Mouse (Mus musculus) urinary bladder, postnatal 25 days (tissue): ENCODE data around the gene Phactr2.

Source experiments
- DNase-seq: peaks from one replicate; pipeline ENCODE4 v3.0.0; 2022; ENCODE audit warnings: low spot score

Phactr2 gene

DNA sequence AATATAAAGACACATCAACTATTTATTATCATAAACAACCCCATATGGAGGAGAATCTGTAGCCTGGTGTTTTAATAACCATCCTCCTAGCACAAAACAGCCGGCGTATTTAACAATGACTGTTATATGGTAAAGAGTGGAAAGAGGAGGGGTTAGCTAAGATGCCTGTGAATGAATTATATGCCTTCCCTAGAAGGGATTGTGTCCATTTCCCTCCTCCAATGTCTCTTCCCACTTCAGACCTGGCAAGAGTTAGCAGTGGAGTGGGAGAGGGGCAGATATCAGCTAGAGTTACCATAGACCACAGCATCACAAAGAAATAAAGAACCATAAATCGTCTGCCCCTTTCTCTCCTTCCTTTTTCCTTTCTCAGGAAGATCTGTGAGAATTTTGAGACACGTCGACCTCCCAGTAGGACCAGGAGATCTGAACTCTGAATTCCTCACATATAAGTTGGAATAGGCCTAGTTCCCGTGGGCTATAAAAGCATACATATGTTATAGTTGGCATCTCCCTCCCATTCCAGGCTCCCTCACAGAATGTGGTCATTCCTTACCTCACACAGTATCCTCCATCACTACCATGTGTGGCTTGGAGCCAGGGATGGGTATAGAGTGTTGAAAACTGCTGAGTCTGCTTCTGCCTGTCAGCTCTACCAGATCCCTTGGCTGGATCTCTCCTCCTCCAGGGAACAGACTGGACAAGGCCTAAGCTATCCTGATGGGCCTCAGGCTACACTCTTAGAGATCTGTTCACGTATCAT, 25.7 kb downstream of the Phactr2 start:
- no peak for DNase-seq

DNA sequence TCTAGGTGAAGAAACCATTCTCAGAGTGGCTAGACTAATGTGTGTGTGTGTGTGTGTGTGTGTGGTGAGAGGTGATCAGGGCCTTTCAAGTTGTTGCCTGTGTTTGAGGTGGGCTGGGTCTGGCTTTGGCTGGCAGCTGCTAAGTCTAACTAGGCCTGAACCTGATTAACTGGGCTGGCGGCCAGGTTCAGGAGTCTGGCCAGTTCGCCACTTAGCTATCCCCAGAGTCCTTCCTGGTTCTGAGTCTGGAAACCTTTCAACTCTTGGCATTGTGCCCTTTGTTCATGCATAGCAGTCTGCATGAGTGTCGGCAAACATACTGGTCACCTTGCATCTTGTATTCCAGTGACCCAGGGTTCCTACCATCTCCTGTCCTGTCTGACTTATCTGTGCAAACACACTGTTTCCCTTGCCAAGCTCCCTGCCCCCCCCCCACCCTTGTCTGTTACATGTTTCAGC, 27.4 kb downstream of the Phactr2 start:
- peak; percentile 59 for DNase-seq

GRCm38 (mm10) chr10:13444257-13444656, 30.0 kb downstream of the Phactr2 start:
- no peak for DNase-seq

DNA sequence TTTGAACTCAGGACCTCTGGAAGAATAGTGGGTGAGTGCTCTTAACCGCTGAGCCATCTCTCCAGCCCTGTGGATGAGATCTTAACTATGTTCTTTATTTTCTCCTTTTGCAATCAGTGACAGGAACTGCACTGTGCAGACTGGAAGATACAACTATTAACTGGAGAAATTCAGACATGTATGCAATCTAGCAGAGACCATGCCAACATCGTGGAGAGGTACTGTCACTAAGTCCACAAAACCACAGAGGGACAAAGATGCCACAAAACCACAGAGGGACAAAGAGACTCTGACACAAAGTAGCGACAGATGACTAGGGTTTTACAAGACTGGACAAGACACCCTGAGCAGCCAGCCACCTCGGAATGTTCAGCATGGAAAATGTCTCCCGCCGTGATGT, 30.6 kb downstream of the Phactr2 start:
- no peak for DNase-seq

DNA sequence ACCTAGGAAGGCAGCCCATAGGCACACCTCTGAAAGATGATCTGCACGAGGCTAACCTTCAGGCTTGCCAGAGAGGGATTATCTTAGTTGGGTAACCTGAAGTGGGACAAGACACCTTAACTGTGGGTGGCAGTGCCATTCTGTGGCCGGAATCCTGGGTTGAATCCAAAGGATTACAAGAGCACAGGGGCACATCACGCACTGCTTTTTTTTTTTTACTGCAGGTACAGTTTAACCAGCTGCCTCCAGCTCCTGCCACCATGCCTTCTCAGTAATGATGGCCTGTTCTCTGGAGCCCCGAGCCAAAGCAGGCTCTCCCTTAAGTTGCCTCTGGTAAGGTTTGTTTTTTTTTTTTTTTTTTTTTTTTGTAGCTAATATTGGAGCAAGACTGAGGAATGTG, 33.9 kb downstream of the Phactr2 start:
- no peak for DNase-seq

DNA sequence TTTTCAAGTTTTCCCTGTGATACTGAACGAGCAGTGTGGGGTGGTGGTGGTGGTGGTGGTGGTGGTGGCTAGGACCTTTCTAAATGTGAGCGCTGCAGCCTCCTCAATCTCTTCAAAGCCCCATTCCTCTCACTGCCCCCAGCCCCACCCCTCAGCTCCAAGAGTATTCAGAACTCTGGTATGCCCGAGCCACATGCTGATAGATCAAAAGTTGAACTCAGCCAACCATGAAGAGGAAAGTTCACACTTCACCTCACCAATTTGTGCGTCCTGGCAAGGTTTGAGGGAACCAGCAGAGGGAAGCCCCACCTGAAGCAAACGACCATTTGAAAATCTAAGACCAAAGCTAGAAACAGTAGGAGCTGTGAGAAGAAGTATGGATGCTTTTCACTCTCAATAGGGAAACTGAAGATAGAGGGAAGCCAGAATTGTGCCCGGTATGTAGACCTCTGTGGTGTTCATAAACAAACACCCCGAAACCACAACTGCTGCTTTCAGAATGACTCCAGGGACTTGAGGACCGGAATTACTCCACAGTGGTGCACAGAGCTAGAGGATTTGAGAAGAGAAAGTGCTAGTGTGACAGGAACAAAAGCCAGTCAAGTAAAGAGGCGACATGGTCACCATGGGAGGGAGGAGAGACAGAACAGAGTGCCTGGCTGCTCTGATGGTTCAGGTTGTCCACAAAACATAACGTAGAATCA, 35.9 kb downstream of the Phactr2 start:
- DNase-seq, result no peak

GRCm38 (mm10) chr10:13437011-13437410, 37.2 kb downstream of the Phactr2 start:
- DNase-seq, result no peak

- no peak for DNase-seq
These were observed 41.2 kb downstream of the Phactr2 start for GRCm38 (mm10) chr10:13433016-13433415.

GRCm38 (mm10) chr10:13431641-13432540, 42.3 kb downstream of the Phactr2 start:
- DNase-seq, result no peak

DNA sequence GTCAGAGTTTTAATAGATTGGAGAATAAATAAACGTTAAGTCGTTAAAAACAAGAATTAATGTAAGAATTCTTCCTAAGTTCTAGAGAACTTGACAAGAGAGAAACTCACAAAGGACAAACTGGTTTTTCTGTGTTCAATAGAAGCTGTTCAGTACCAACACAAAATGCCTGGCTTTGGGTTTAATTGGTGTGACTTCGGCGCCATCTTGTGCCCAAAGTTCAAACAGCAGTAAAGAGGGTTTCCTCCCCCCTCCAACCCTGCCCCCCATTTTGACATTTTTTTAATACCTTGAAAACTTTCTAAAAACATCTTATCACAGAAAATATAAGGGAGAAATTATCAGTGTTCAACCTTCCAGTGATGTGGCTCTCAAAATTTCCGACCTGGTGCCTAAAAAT, 44.4 kb downstream of the Phactr2 start:
- DNase-seq, result peak; percentile 51

- DNase-seq, result no peak
These were observed 45.0 kb downstream of the Phactr2 start for GRCm38 (mm10) chr10:13429240-13429639.

GRCm38 (mm10) chr10:13428536-13428935, 45.7 kb downstream of the Phactr2 start:
- DNase-seq, result no peak

DNA sequence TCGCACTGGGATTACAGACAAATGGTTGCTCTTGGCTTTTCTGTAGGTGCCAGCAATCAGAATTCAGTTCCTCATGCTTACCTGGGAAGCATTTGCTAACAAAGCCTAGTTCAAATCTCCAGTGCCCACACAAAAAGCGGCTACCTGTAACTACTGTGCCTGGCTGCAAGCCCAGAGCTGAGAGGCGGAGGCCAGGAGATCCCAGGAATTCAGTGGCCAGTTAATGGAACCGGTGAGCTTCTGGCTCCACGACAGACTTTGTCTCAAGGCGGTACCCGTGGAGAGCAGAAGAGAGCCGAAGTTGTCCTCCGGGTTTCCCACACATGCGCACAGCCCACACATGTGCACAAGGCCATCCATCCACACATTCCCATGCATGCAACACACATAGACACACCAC, 46.6 kb downstream of the Phactr2 start:
- no peak for DNase-seq

GRCm38 (mm10) chr10:13425198-13425597, 49.0 kb downstream of the Phactr2 start:
- no peak for DNase-seq

DNA sequence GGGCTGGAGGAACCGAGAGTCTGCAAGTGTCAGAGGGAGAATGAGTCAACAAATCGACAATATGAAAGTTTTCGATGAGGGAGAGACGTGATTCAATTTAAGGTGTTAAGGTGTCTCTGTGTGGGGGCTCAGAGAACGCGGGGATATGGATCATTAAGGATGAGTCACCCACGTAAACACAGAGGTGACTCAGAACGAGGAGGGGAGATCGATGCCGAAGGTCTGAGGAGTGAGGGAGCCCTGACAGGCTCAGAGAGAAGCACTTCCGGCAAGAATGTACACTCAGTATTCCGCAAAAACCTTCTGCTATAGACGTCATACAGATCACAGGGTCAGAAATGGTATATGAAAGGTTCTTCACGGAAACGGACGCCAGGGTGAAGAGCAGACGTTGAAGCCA, 49.7 kb downstream of the Phactr2 start:
- no peak for DNase-seq

- no peak for DNase-seq
These were observed 50.2 kb downstream of the Phactr2 start for GRCm38 (mm10) chr10:13424015-13424414.

DNA sequence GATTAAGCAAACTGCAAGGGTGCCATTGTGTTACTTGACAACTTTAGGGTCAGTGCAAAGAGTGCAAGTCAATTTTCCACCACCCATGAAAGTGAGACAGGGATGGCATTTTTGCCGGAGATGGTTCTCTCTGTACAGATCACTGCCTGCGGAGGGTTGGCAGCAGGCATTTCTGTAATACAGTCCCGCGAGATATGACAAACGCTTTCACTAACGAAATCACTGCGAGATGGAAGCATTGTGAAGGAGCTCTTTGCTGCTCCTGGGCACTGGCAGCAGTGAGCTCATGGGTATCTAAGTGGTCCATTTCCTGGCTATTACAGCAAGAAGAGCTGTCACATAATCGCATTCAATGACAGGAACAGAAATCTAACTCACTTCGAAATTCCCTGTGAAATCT, 52.1 kb downstream of the Phactr2 start:
- no peak for DNase-seq

DNA sequence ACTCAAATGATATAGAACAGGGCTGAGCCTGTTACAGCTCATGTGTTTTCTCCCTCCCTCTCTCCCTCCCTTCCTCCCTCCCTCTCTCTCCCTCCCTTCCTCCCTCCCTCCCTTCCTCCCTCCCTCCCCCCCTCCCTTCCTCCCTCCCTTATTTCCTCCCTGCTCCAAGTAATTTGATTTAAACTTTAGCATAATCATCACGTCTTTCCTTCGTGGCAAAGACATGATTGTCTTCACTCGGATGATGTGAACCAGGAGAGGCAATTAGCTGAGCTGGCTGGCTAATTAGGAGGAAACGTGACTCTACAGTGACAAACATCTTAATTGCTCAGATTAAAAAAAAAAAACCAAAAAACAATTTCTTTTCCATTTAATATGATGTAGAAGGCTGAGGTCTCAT, 55.0 kb downstream of the Phactr2 start:
- DNase-seq, result no peak

DNA sequence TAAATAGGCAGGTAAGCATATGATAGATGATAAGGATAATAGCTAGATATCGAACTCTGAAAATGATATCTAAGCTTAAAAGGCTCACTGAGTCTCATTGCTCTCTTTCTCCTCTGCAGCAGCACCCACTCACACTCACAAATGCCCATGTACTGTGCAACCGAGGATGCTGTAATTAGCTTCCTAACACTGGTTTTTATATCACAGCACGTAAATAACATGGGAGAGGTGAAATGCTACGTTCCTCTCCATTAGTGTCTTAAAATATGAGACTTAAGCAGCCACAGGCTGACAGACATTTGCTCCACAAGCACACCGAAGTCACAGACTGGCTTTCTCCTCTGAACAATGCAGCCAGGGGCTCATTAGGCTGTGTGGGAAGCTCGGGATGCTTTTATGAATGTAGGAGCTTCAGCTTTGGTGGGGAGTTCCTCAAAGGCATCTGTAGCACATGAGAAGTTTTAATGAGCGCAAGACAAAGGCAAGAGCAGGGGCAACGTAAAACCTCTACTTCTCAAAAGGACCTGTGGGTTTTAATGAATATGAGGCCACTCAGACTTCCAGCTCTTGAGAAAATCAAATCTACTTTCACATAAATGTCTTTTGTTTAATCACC, 58.6 kb downstream of the Phactr2 start:
- no peak for DNase-seq

DNA sequence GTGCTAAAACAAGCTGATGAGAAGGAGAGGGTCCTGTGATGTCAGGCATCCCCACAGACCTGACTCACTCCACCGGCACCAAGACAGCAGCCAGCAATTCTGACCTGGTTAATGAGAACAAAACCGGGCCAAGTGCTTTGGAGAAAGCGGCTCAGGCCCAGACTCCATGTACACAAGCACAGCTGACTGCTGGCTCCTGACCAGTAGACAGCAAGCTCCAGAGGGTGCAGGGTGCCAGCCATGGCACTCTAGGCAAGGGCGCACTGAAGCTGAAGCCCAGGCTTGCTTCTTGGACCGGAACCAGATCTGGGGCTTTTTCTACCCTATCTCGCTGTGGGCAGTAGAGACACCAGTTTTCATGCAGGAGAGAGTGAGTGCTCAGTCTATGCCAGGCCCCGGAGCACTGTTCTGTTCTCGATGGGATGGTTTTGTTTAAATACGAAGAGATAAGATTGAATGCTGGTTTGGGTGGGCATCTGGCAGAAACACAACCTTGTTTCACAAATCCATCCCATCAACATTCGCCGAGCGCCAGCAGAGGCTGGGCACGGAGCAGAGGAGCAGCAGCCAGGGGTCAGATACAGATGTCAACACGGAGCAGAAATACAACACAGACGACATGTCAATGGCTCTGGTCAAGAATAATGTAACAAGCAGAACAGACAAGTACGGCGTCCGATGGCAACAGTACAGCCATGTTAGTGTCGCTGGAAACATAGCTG, 61.8 kb downstream of the Phactr2 start:
- DNase-seq, result no peak

- no peak for DNase-seq
These were observed 63.2 kb downstream of the Phactr2 start for GRCm38 (mm10) chr10:13411056-13411455.
